Mouse (Mus musculus) cerebellum, adult 2 months (tissue): Measurements from ENCODE around the gene Snx3. TPM values are rescaled to one million over a fixed set of nuclear protein-coding genes. Genes with fewer than 3 reads are reported as not detected.

Source experiments
- DNase-seq, 2 experiments: peaks; one replicate each; pipeline ENCODE4 v3.0.0; 2021
- H3K27ac ChIP-seq: fragments of 200-500 bp; 2 replicates; pipeline ENCODE4 v1.5.1; 2012; ENCODE audit warnings: low read length, control low read depth, inconsistent platforms; ENCODE audit not compliant: insufficient read depth
- H3K27me3 ChIP-seq: fragments of 200-500 bp; 2 replicates; pipeline ENCODE4 v1.6.1; 2012; ENCODE audit warnings: inconsistent platforms, mild to moderate bottlenecking, low read length, moderate library complexity; ENCODE audit not compliant: control insufficient read depth, insufficient read depth
- H3K4me1 ChIP-seq: fragments of 200-500 bp; 2 replicates; pipeline ENCODE4 v1.6.1; 2011; ENCODE audit warnings: low read length; ENCODE audit not compliant: control insufficient read depth, insufficient read depth
- H3K4me3 ChIP-seq: fragments of 200-500 bp; replicated peaks from 2 replicates; pipeline ENCODE3; 2011; ENCODE audit warnings: mild to moderate bottlenecking, low read depth, low read length, control low read depth; ENCODE audit not compliant: insufficient read depth
- CTCF ChIP-seq: fragments of 200-500 bp; IDR thresholded peaks from 2 replicates; pipeline ENCODE4 v1.5.1; 2011; ENCODE audit warnings: low read depth, mild to moderate bottlenecking, control low read depth, low read length, moderate library complexity, borderline replicate concordance; ENCODE audit not compliant: insufficient read depth
- POLR2A ChIP-seq: fragments of 200-500 bp; IDR thresholded peaks from 2 replicates; pipeline ENCODE4 v1.6.1; 2011; ENCODE audit warnings: low read length, control low read depth, borderline replicate concordance; ENCODE audit not compliant: insufficient read depth
- WGBS: fragments of 180-500 bp; shearing (Covaris S2); methylation state at CpG from one replicate; pipeline ENCODE4 v1.1.7; 2018; 5-methylcytosine and 5-hydroxymethylcytosine counted together
- polyA plus RNA-seq: library from polyadenylated mRNA; depleted of rRNA; stranded (reverse); fragments of >200 nt; gene quantifications from 2 replicates; pipeline ENCODE4 v1.2.3, GENCODE M21; 2012

Gene Snx3
- polyA plus RNA-seq, 1 experiment, result 388 TPM

GRCm38 (mm10) chr10:42577525-42578280 is 75.9 kb downstream of the Snx3 start:
- WGBS, result 5% methylated on average over 15 of the region's 15 CpGs
- Histone ChIP-seq H3K27ac (no peak overlapping the region), H3K27me3 (peaks cover 17% of the 10 kb centered on the region), H3K4me1 (no peaks in the 10 kb centered on the region), H3K4me3 (no peak overlapping the region)
- no peak for DNase-seq
- no peak for TF ChIP-seq POLR2A
- no peak for TF ChIP-seq CTCF

GRCm38 (mm10) chr10:42578281-42578675 is 76.4 kb downstream of the Snx3 start:
- DNase-seq, result no peak
- Histone ChIP-seq H3K27ac (no peak overlapping the region), H3K27me3 (peaks cover 20% of the 10 kb centered on the region), H3K4me1 (no peaks in the 10 kb centered on the region), H3K4me3 (no peak overlapping the region)
- WGBS, result 5% methylated on average over 15 of the region's 15 CpGs
- TF ChIP-seq CTCF (no peak), POLR2A (no peak)

GRCm38 (mm10) chr10:42578698-42579474 is 77.1 kb downstream of the Snx3 start:
- WGBS, result 3% methylated on average over 22 of the region's 22 CpGs
- no peak for TF ChIP-seq CTCF
- TF ChIP-seq POLR2A, result no peak
- DNase-seq, result no peak
- Histone ChIP-seq H3K4me1 (no peaks in the 10 kb centered on the region), H3K27me3 (peaks cover 25% of the 10 kb centered on the region), H3K4me3 (no peak overlapping the region), H3K27ac (no peak overlapping the region)

GRCm38 (mm10) chr10:42579475-42580130 is 77.8 kb downstream of the Snx3 start:
- Histone ChIP-seq H3K27me3 (peaks cover 26% of the 10 kb centered on the region), H3K27ac (no peak overlapping the region), H3K4me1 (no peaks in the 10 kb centered on the region; the same call in 1 of the 2 replicates), H3K4me3 (no peak overlapping the region)
- DNase-seq, result no peak
- TF ChIP-seq POLR2A (no peak), CTCF (no peak)
- under 1% methylated on average over 41 of the region's 41 CpGs for WGBS

- Histone ChIP-seq H3K27ac (no peak overlapping the region), H3K4me1 (no peaks in the 10 kb centered on the region; the same call in 1 of the 2 replicates), H3K27me3 (peaks cover 26% of the 10 kb centered on the region), H3K4me3 (no peak overlapping the region)
- 4% methylated on average over 29 of the region's 29 CpGs for WGBS
- DNase-seq, result no peak
- TF ChIP-seq POLR2A (no peak), CTCF (no peak)
These were observed 78.5 kb downstream of the Snx3 start for GRCm38 (mm10) chr10:42580131-42580950.

GRCm38 (mm10) chr10:42580951-42581277 is 79.1 kb downstream of the Snx3 start:
- WGBS, result 10% methylated on average over 7 of the region's 7 CpGs
- no peak for DNase-seq
- no peak for TF ChIP-seq POLR2A
- Histone ChIP-seq H3K27me3 (peaks cover 27% of the 10 kb centered on the region), H3K4me3 (no peak overlapping the region), H3K27ac (no peak overlapping the region), H3K4me1 (no peaks in the 10 kb centered on the region; the same call in 1 of the 2 replicates)

- Histone ChIP-seq H3K4me1 (no peaks in the 10 kb centered on the region; the same call in 1 of the 2 replicates), H3K27ac (no peak overlapping the region), H3K27me3 (peaks cover 28% of the 10 kb centered on the region), H3K4me3 (no peak overlapping the region)
- 3% methylated on average over 45 of the region's 45 CpGs for WGBS
- TF ChIP-seq CTCF, result no peak
- DNase-seq, result no peak
These were observed 80.1 kb downstream of the Snx3 start for GRCm38 (mm10) chr10:42581694-42582565.
